Mouse (Mus musculus) heart, adult 11 months (tissue): ENCODE data around the gene Baiap2l2.

Source experiments
- DNase-seq: peaks from one replicate; pipeline ENCODE4 v3.0.0; 2022

The Baiap2l2 gene

GRCm38 (mm10) chr15:79298553-79298952 is 13.2 kb upstream of the Baiap2l2 start:
- no peak for DNase-seq

- DNase-seq, result no peak
These were observed 7.4 kb upstream of the Baiap2l2 start for GRCm38 (mm10) chr15:79292779-79293178.

- DNase-seq, result no peak
These were observed 5.0 kb upstream of the Baiap2l2 start for GRCm38 (mm10) chr15:79290340-79290739.

- peak; percentile 70 for DNase-seq
These were observed 4.1 kb upstream of the Baiap2l2 start for GRCm38 (mm10) chr15:79289441-79289840.

- peak; percentile 74 for DNase-seq
These were observed 3.0 kb upstream of the Baiap2l2 start for GRCm38 (mm10) chr15:79288387-79288786.

- peak; percentile 87 for DNase-seq
These were observed 1.8 kb upstream of the Baiap2l2 start for GRCm38 (mm10) chr15:79287091-79287490.

GRCm38 (mm10) chr15:79286141-79286540 is 804 bp upstream of the Baiap2l2 start:
- no peak for DNase-seq

GRCm38 (mm10) chr15:79283371-79283770 is 2.0 kb downstream of the Baiap2l2 start:
- peak; percentile 84 for DNase-seq

GRCm38 (mm10) chr15:79282434-79282833 is 2.9 kb downstream of the Baiap2l2 start:
- peak; percentile 86 for DNase-seq

GRCm38 (mm10) chr15:79281389-79281788 is 3.9 kb downstream of the Baiap2l2 start:
- peak; percentile 89 for DNase-seq

GRCm38 (mm10) chr15:79280850-79281249 is 4.5 kb downstream of the Baiap2l2 start:
- DNase-seq, result peak; percentile 87

GRCm38 (mm10) chr15:79280209-79280608 is 5.1 kb downstream of the Baiap2l2 start:
- DNase-seq, result peak; percentile 85

GRCm38 (mm10) chr15:79277728-79278127 is 7.6 kb downstream of the Baiap2l2 start:
- no peak for DNase-seq

GRCm38 (mm10) chr15:79273020-79273419 is 12.3 kb downstream of the Baiap2l2 start:
- DNase-seq, result no peak

GRCm38 (mm10) chr15:79271124-79271746 is 14.1 kb downstream of the Baiap2l2 start:
- DNase-seq, result peak; percentile 82

- DNase-seq, result peak; percentile 98
These were observed 14.8 kb downstream of the Baiap2l2 start for GRCm38 (mm10) chr15:79270317-79271123.

GRCm38 (mm10) chr15:79268521-79268920 is 16.8 kb downstream of the Baiap2l2 start:
- peak; percentile 91 for DNase-seq

GRCm38 (mm10) chr15:79265384-79265783 is 20.0 kb downstream of the Baiap2l2 start:
- no peak for DNase-seq

GRCm38 (mm10) chr15:79263726-79264125 is 21.6 kb downstream of the Baiap2l2 start:
- DNase-seq, result no peak

- peak; percentile 80 for DNase-seq
These were observed 22.5 kb downstream of the Baiap2l2 start for GRCm38 (mm10) chr15:79262786-79263309.

- DNase-seq, result peak; percentile 75
These were observed 23.0 kb downstream of the Baiap2l2 start for GRCm38 (mm10) chr15:79262375-79262774.

- no peak for DNase-seq
These were observed 23.6 kb downstream of the Baiap2l2 start for GRCm38 (mm10) chr15:79261757-79262156.

- peak; percentile 92 for DNase-seq
These were observed 24.1 kb downstream of the Baiap2l2 start for GRCm38 (mm10) chr15:79261095-79261725.
